Mouse (Mus musculus) urinary bladder, adult 18-20 months (tissue): ENCODE measurements around the gene Hoxa6.

Experiments
- DNase-seq, 2 experiments: peaks; one replicate each; pipeline ENCODE4 v3.0.0; 2022; ENCODE audit warnings: low spot score in 2 of 2, mixed read lengths in 2 of 2

Hoxa6 gene

DNA sequence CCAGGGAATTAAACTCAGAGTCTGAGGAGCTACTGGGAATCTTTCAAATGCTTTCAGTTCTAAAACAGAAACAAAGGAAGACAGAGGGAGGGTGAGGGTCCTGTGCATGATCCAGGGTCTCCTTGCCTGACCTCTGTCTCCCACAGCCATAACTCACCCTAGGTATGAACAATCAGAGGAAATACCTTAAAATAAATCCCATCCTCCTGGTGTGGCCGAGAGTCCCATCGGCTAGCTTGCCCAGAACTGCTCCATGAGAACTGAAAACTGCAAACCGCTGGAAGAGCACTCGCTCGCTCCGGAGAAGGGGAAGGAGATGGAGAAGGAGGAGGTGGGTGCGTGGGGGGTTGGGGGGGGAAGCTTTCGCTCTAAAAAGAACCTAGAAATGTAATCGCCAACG, 28.8 kb downstream of the Hoxa6 start:
- no peak for DNase-seq

DNA sequence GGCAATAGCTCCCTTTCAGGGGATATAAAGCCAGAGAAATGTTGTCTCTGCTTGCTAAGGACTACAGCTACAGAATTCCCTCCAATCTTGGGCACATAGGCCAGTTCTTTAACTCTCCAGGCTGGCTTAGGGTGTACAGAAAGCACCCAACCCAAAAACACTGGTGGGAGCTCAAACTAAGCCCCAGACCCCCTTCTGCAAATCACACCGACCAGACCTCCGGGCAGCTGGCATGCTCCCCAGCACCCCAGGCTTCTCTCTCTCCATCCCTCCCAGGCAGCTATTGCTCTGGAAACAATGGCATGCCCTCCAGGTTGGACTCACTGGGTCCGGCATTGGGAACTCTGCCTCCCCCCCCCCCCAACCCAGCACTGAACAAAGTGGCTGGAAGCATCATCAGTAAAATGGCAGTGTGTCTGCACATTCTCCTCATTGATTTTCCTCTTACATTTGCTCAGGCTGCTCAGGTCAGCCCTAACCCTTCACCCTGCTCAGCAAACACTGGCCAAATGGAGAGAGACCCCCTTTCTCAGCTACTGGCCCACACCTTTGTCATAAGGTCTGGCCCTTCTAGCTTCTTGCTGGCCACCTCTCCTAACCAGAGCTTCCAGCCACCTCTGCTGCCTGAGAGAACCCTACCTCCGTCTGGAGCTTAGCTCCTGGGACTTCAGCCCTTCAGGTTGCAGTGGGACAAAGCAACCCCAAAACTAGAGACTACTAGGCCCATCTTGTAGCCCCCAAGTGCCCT, 29.4 kb downstream of the Hoxa6 start:
- DNase-seq, result no peak

DNA sequence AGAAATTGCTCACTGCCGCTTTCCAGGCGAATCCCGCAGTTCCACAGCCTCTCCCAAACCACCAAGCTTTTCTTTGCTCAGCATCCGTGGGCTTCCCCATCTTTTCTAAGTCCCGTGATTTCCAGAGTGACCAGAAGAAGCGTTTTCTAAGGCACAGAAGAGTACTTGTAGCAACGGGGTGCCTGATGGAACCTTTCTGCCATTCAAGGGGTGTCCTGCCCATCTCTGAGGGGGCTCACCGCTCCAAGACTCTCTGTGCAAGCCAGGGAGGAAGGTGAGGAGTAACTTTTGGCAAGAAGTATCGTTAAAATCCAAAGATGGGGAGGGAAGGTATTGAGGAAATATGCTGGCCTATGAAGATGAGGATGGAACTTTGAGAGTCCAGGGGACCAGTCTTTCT, 30.7 kb downstream of the Hoxa6 start:
- DNase-seq, result no peak

DNA sequence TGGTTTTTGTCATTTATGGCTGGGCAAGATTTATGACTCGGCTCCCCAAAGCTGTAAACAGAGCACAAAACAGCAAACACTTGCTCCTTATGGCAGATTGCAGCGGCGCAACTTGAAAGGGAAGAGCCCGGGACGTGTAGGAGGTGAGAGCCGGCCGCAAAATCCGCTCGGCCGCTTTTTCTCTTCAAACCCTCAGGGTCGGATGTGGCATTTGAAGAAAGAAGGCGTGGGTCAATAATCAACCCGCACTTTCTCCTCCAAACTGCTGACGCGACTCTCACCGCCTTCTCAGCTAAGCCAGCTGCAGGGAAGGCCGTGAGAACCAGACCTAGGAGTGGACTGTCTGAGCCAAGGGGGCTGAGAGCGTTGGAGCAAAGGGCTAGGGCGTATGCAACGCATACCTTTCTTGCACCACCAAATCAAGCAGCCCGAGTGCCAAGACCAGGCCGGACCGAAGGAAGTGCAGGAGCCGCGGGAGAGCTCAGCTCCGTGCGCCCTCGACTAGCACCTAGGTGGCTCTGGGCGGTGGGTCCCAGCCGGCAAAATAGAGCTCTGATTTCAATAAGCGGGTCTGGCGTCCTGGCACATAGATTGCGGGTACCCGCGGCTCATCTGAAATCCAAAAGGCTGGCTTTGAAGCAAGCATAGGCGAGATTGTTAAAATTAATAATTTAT, 31.3 kb downstream of the Hoxa6 start, which contains the start of gene 5730596B20Rik:
TSS of gene 5730596B20Rik (plus strand) at position 438 of the 675 bp plus-strand sequence.
- DNase-seq, result no peak

DNA sequence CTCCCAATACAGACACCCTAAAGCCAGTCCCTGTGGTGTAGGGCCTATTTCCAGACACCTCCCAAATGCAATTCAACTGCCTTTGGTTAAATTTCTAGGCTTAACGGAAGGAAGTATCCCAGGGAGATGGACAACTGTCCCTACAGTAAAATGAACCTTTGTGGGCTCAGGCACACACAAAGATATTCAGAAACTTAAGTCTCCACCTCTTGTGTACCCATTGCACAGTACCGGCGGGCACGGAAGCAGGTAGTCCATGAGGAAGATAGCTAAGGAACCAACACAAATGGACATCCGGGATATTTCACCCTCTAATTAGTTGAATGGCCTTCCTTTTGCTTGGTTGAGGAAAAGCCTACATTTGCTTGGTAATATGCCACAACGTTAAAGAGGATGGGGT, 32.1 kb downstream of the Hoxa6 start:
- no peak for DNase-seq

DNA sequence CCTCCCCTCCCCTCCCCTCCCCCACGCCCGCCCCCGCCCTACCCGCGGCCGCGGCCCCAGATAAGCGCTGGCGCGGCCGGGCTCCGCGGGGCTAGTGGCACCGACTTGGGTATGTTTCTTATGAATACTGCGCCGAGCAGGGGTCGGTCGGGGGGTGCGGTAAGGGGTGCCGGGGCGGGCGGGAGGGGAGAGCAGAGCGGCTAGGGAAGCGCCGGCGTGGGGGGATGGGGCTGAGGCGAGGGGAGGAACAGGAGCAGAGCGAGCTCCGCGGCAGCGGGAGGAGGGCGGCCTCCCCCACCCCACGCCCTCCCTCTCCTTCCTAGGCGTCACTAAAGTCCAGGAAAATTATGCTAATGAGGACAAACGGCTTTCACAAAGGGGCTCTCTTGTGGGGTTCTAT, 32.7 kb downstream of the Hoxa6 start:
- DNase-seq, result no peak

DNA sequence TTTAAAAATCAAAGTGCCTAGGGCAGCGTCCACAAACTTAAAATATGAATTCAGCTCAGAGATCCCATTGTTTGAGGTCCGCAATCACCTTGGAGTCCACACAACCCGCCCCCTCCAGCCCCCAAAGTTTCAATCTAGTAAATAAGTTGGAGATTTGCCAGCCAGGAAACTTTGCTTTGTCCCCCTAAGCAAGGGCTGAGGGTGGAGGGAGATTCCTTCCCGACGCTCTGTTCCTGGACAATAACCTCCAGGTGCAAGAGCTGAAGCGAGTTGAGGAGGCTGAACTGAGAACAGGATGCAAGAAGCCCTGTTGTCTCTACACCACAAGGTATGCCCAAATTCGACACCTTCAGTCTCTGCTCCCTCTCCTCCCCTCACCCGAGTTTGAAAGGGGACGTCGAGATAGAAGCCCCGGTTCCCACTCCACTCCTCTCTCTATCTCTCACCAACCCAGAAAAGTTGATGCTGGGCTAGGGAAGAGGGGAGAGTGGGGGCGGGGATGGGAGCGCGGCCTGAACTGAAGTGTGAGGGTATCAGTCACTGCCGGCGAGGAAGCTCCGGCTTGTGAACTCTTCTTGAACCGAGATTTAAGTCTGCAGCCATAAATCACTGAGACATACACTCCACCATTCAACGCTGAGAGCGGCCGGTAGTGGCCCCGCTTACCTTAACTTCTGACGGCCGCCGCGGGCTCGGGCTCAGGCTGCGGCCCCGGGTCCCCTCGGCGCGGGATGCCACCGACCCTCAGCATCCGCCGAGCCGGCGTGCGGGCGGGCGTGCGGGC, 33.4 kb downstream of the Hoxa6 start:
- DNase-seq, result no peak

DNA sequence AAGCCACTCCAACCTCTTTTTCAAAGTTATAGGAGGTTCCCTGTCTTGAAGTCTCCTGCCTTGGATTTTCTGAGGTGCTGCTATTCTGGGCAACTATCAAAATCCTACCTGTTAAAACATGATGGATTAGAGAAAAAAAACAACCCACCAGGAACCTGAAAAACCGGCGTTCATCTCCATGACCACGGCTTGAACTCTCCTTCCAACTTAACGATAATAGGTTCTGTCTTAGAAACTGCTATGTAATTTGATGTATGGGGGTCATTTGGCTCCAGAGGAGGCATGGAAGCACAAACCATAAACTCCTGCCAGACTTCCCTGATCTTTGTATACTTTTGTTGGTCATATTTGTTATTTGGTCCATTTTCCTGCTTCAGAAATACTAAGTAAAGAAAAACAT, 34.9 kb downstream of the Hoxa6 start:
- DNase-seq, result no peak

DNA sequence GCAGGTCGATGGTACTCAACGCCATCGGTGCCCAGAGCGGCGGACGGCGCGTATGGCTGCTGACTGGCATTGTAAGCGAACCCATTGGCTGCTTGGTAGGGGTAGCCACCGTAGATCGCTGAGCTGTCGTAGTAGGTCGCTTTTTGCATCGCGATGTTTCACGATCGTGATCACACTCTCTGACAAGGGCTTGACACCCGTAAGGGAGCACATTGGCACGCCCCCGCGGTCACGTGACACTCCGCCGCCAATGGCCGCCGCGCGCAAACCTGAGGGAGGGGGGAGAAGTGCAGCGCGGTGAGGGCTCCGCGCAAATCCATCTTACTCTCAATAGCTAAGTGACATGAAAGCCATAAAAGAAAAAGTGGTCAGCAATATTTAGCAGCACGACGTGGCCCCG, 36.0 kb downstream of the Hoxa6 start:
- peak; percentile 52 to 57 for DNase-seq

DNA sequence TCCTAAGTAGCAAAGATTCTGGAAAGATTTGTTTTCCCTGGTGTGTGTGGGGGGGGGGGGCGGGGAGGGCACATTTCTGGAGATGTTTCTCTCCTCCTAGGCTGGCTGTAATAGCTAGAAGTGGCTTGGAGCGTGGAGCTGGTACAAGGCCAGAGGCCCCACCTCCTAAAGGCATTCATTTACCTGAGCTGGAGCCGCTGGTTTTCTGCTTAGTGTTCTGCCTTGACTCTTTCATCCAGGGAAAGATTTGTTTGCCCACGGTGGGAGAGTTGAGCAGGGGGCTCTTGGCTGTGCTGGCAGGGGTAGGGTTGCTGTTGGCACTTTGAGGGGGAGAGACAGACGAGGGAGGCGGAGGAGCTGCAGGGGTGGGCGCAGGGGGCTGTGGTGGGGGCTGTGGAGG, 36.6 kb downstream of the Hoxa6 start:
- no peak for DNase-seq

DNA sequence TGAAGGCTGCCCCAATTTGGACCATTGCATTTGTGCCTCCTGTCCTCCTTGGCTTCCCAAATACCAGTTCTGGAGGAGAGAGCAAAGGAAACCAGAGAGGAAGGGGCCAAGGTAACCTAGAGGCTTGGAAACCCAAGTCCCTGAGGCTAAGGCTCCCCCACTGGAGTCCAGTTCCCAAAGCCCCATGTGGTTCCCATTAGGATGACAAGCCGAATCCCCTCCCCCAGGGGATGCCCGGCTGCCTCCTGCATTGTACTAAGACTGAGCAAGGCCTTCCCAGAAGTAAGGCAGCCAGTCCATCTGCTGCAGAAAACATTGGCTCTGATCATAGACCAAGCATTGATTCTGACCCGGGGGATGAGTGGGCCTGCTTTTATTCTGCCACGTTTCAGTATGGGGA, 37.2 kb downstream of the Hoxa6 start:
- DNase-seq, result no peak

DNA sequence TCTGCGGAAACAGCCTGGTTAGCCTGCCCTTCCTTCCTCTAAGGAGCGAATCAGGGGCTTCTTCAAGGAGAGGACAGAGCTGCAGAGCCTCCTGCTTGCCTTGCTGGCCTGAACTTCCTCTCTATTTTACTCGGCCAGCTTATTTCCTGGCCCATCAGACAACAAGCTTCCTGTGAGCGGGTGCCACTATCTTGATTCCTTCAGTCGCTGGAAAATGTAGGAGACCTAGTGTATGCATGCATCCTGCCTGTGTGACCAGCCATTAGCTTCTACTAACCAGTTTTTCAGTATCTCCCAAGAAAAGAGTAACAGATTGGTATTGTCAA, 37.7 kb downstream of the Hoxa6 start:
- no peak for DNase-seq

DNA sequence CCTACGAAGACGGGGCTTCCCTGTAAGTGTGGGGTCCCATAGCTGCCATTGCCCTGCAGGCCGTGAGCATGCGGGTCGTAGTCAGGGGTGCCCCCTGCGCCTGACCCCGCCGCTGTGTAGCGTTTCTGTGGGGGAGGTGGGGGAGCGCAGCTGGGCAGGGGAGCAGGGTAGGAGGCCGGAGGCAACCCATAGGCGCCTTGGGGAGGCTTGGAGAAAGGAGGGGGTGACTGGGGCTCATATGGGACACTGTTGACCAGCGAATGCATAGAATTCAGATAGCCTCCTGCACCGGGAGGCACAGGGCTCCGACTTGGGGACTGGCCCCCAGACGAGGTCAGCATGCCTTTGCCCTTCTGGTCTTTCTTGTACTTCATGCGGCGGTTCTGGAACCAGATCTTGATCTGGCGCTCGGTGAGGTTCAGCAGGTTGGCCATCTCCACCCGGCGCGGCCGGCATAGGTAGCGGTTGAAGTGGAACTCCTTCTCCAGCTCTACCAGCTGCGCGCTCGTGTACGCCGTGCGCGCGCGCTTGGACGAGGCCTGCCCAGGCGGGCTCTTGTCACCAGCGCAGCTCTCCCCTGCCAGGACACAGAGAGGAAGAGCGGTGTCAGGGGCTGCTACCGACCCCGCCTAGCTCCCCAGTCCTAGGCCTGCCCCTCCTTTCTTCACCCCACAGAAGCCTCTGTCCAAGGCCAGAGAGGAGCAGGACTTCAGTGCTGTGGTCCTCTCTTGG, 38.2 kb downstream of the Hoxa6 start:
- DNase-seq, result no peak

DNA sequence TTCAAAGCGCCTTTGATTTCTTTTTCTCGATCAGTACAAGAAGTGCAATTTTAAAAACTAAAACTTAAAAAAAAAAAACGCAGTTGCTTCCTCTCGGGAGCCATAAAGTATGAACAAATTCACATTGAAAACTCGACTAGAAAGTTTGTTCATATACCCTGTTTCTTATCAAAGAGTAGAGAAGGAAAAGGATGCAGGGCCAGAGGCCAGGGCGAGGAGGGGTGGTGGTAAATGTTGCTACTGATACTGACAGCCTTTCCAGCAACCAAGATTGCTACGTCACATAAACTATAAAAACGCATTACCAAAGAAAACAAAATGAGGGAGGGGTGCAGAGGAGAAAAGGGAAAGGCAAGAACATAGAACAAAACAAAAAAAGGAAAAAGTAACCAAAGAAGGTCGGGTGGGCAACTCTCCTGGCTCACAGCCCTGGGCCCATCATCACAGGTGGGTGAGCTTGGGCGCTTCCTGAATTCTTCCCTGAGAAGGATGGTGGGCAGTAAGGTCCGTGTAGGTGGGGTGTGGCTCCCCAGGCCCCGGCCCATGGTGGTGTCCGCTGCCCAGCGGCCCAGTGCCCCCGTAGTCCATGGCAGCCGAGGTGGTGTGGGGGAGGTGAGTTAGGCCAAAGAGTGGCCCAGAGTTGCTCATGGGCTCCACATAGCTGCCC, 38.9 kb downstream of the Hoxa6 start:
- no peak for DNase-seq

DNA sequence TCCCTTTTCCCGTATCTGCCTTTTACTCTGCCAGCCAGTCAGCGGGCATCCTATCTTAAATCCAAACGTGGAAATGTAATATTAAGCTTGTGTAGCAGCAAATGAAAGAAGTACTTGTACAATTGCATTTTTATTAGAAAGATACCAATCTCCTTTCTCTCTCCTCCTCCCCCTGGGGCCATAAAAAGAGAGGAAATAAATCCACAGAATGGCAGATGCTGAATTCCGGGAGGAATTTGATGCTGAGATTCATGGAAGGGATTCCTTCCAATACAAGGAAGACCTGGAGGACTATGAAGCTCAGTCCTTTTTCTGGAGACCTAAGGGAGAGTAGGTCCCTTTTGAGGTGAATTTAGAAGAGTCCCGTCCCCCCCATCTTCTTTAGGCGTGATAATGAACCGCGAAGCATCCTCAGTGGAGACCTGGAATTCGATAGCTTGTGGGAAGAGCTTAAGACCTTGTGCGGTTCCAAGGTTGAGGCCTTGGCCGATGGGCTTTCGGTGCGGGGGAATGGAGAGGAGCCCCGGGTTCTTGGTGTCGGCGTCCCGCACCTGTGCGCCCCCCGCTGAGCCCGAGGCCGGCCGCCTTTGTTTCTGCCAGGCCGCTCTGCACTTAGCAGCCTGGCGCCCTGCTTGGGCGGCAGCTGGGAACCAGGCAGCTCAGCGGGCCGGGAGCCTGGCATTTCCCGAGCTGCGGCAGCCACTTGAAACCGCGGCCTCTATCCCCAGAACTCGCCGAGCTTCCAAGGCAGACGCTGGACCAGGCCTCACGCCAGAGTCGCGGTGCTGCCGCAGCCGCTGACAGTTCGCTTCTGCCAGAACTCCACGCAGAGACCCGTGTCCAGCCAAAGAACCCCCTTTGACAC, 40.1 kb downstream of the Hoxa6 start:
- DNase-seq, result no peak

DNA sequence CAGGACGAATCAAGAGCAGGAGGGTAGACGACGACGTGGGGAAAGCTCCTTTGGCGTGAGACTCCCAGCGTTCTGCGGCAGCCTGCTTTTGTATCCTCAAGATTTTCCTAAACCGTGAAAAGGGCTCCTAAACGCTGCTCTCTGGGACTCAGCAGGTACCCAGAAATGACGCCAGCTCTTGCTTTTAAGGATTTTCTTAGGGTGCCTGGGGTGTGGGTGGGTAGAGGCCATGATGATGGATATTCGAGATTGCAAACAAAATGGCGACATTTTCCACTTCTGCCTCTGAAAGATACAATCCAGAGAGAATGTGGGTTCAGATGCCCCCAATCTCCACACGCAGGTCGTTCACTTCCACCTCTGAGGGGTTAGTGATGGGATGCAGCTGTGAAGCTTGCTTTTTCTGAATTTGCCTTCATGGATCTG, 40.8 kb downstream of the Hoxa6 start:
- DNase-seq, result no peak

DNA sequence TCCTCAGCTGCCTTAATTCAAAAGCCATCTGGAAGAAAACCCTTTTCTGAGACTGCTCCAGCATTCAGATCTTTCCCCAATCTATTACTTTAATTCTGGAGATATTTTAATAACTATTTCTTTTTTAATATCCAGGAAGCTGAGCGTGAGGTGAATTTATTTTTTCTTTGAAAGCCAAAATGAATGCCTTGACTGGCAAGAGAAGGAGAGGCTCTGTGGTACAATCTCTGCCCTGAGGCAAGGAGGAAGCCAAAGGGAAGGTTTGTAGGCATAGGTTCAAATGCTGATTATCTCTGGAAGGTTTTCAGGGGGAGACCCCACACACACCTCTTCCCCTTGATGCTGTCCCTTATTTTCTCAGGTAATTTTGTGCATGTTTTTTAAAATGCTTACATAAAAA, 41.3 kb downstream of the Hoxa6 start:
- DNase-seq, result no peak

DNA sequence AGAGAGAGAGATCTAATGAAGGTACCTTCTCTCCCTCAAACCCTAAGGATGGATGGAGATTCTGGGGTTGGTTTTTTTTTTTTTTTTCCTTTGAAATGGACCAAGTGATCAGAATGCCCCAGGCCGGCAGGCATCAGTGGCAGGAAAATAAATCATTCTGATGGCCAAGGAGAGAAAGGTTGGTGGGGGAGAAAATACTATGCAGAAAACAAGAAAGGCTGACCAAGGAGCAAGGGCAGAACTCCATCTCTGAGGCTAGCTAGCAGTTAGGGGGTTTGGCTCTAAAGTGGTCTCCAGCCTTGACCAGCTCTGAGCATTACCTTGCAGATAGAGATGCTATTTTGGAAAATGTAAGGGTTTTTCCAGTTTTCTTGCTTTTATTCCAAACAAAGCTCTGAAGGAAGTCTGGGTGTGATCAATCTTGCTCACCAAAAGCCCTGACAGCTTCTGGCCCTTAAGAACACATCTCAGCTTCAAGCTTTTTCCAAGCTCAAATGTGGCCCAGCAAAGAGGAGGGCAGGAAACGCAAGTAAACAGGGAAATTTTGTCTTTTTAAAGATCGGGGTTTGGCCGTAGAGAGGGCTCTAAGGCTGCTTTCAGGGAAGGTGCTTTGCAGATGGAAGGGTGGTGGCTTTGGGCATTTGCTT, 42.0 kb downstream of the Hoxa6 start:
- no peak for DNase-seq

DNA sequence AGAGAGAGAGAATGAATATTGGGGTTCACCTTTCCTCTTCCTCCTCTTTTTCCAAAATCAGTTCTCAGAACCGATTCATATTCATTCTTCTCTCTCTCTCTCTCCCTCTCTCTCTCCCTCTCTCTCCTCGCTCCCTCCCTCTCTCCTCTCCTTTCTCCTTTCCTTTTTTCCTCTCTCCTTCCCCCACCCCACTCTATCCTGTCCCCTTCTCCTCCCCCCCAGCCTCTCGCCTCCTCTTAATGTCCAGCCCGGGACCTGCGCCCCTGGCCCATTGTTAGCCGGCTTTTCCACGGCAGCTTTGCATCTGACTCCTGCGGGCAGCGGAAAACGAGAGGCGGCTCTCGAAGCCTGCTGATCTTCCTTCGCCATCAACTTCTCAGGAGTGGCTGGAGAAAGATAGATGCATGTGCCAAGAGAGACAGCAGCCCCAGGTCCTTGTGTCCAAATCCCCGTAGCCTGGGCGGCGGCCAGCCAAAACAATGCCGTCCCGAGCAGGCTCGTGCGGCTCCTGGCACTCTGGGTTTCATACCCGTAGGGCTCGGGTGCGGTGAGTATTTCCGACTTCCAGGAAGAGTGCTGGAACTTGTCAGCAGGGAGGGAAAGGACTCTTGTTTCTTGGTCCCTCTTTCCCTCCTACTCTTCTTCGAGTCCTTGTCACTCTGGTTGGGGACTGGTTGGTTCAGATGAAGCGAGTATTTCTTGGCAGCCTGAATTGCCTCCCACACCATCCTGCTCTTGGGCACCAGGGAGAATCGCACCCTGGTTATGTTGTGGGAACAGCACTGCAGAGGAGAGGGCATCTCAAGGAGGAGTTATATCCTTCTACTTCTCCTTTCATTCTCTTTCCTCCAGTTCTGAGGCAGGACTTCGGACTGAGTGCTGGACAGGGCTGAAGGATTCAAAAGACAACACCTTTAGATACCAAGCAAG, 42.8 kb downstream of the Hoxa6 start:
- no peak for DNase-seq
